Mouse (Mus musculus) liver, embryonic 15.5 days (tissue): ENCODE data around the gene Zmiz1. TPM values are rescaled to one million over a fixed set of nuclear protein-coding genes. Genes with fewer than 3 reads are reported as not detected.

Source experiments
- ATAC-seq: fragments of 200-750 bp; cut with Nextera tagmentation; 2 replicates; pipeline ENCODE4 v1.8.0; 2017; ENCODE audit warnings: moderate number of reproducible peaks, mild to moderate bottlenecking, moderate library complexity; ENCODE audit not compliant: insufficient read depth
- H3K27ac ChIP-seq: fragments of 300-500 bp; sonication (generic); replicated peaks from 2 replicates; pipeline ENCODE4 v1.5.1; 2015; ENCODE audit warnings: mild to moderate bottlenecking, inconsistent platforms
- H3K27me3 ChIP-seq: fragments of 300-500 bp; sonication (generic); 2 replicates; pipeline ENCODE4 v1.6.1; 2015; ENCODE audit warnings: mild to moderate bottlenecking, inconsistent platforms
- H3K36me3 ChIP-seq: fragments of 300-500 bp; sonication (generic); replicated peaks from 2 replicates; pipeline ENCODE4 v1.6.1; 2015; ENCODE audit warnings: moderate library complexity, mild to moderate bottlenecking, inconsistent platforms
- H3K4me1 ChIP-seq: fragments of 300-500 bp; sonication (generic); replicated peaks from 2 replicates; pipeline ENCODE4 v1.6.1; 2015; ENCODE audit warnings: inconsistent platforms
- H3K4me2 ChIP-seq: fragments of 300-500 bp; sonication (generic); 2 replicates; pipeline ENCODE4 v1.6.1; 2015; ENCODE audit warnings: moderate library complexity, mild to moderate bottlenecking, inconsistent platforms
- H3K4me3 ChIP-seq: fragments of 300-500 bp; sonication (generic); replicated peaks from 2 replicates; pipeline ENCODE4 v1.5.1; 2015; ENCODE audit warnings: mild to moderate bottlenecking, inconsistent platforms
- H3K9ac ChIP-seq: fragments of 300-500 bp; sonication (generic); 2 replicates; pipeline ENCODE4 v1.6.1; 2015; ENCODE audit warnings: moderate library complexity, mild to moderate bottlenecking, inconsistent platforms
- H3K9me3 ChIP-seq: fragments of 300-500 bp; sonication (generic); replicated peaks from 2 replicates; pipeline ENCODE4 v1.6.1; 2016; ENCODE audit warnings: inconsistent platforms
- WGBS: fragments of 180-500 bp; shearing (Covaris S2); methylation state at CpG from one replicate; pipeline ENCODE4 v1.1.7; 2015; ENCODE audit warnings: mixed read lengths; ENCODE audit not compliant: insufficient replicate concordance; 5-methylcytosine and 5-hydroxymethylcytosine counted together
- polyA plus RNA-seq: library from polyadenylated mRNA; unstranded; fragments of >200 nt; fragmentation: Nextera tagmentation; extraction: Ambion mirVana; gene quantifications from 2 replicates; pipeline ENCODE4 v1.2.1, GENCODE M21; 2015

The Zmiz1 gene
- polyA plus RNA-seq, 1 experiment from 2014 or later, result 4.3 TPM

DNA sequence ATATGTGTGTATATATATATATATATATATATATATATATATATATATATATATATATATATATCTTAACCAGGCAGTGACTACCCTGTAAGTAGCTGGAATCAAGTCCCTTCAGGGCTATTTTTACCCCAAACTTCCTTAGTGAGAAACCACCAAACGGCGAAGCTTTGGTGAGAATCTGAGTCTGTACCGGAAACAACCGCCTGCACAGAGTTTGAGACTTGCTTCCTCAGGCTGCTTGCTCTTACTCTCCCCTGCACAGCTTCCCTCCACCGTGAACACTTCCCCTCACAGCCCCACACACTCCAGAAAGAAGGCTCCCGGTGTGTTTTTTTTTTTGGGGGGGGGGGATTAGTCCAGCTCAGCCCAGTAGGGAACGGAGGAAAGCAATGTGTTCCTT, 150.4 kb downstream of the Zmiz1 start:
- Histone ChIP-seq H3K9ac (no peak overlapping the region), H3K4me3 (no peak overlapping the region), H3K27me3 (peaks cover 47% of the 10 kb centered on the region), H3K4me1 (peaks cover 58% of the 10 kb centered on the region), H3K4me2 (no peak overlapping the region), H3K27ac (no peak overlapping the region), H3K9me3 (no peaks in the 10 kb centered on the region), H3K36me3 (no peaks in the 10 kb centered on the region)
- no peak for ATAC-seq
- 27% methylated on average over 7 of the region's 7 CpGs for WGBS

DNA sequence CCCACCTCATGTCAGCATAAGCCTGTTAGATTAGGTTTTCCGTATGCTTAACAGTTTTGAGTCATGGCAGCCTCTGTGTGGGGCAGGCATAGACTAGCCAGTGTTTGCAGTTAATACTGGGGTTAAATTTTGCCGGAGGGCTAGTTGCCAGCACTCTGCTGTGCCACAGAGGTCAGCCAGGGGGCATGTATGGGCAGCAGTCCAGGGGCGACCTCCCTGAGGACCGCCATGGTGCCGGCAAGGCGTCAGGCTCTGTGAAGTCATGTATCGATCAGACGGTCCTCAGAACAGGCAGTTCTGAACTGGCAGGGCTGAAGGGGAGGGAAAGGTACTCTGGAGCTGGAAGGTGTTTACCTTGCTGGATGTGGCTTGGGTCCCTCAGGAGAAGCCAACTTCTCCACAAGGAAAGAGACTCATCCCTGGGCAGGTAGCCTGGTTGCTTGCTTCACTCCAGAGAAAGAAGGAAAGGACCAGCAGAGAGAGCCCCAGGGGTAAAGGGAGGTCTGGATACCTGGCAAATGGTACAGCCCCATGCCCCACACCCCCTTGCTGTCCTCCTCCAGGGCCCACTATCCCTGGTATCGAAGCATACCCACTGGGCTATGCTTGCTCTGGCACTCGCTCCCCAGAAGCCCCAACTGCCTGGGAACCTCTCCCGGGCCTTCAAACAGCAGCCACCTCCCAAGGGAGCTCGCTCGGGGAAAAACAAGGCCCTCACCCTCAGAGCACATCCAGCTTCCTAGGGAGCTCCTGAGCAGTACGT, 151.6 kb downstream of the Zmiz1 start:
- Histone ChIP-seq H3K27ac (no peak overlapping the region), H3K4me2 (no peak overlapping the region)
- 69% methylated on average over 14 of the region's 14 CpGs for WGBS

DNA sequence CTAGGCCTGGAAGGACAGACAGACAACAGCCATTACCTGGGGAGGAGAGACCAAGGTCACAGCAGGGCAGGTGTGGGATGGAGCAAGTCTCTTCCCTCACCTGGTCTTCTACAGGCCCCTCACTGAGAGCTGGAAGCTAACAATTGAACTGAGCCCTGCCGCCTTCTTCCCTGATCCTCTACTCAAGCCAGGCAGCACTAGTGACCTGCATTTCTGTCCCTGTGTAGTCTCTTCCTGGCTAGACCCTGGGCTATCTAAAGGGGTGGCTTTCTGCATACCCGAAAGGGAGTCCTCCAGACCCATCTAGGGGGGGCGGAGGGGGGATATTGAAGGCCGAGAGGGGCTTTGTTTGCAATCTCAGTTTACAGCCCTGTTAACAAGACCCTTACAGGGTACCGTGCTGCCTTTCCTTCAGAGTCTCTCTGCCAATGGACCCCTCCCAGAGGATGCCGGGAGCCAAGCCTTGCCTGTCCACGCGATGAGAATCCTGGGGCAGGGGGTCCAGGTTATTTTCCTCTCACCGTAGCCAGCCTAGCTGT, 152.2 kb downstream of the Zmiz1 start:
- Histone ChIP-seq H3K27ac (no peak overlapping the region), H3K4me2 (no peak overlapping the region), H3K36me3 (no peaks in the 10 kb centered on the region), H3K4me3 (no peak overlapping the region), H3K4me1 (peaks cover 63% of the 10 kb centered on the region), H3K9ac (no peak overlapping the region), H3K27me3 (peaks cover 36% of the 10 kb centered on the region), H3K9me3 (no peaks in the 10 kb centered on the region)
- ATAC-seq, result no peak
- 69% methylated on average over 9 of the region's 9 CpGs for WGBS

More for the DNA sequence above, 151.6 kb downstream of the Zmiz1 start:
- Histone ChIP-seq H3K27me3 (peaks cover 43% of the 10 kb centered on the region), H3K36me3 (no peaks in the 10 kb centered on the region), H3K9me3 (no peaks in the 10 kb centered on the region), H3K9ac (no peak overlapping the region), H3K4me1 (peaks cover 67% of the 10 kb centered on the region), H3K4me3 (no peak overlapping the region)
- no peak for ATAC-seq

DNA sequence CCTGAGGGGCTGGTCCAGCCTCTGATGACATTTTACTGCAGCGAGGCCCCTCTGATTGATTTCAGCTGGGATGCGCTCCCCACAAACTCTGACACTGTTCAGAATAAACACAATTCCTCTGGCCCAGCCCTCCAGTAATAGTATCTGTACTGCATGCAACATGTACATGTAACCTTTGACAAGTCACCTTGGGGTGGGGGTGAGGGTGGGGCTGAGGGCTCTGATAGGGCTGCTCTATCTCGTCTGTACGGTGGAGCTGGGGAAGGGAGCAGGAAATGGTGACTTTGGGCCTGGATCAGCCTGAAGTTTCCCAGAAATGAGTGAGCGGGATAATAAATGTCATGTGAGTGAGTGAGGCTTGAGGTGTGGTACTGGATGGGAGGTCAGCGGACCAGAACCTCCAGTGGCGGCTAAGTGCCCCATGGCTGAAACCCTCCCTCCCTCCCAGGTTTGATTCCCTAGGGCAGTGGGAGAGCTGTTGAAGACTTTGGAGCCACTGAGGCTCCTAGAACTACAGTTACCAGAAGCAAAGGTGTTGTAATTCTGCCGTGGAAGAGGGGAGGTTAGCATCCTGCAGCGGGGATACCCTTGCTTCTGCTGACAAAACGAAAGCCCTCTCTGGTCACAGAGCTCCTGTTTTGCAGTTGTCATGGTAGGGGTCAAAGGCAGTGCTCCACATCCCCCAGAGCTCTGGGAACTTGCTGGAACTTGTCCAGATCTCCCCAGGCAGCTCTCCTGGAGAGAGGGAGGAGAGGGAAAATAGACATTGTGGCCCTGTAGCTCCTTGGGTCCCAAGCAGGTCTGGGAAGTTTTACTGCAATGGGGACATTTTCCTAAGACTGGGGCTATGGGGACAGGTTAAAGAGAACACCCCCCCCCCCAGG, 153.1 kb downstream of the Zmiz1 start:
- H3K4me3 ChIP-seq, result no peak overlapping the region
- no peak for ATAC-seq
- H3K9ac ChIP-seq, result no peak overlapping the region
- H3K36me3 ChIP-seq, result no peaks in the 10 kb centered on the region
- peaks cover 28% of the 10 kb centered on the region for H3K27me3 ChIP-seq
- WGBS, result 59% methylated on average over 10 of the region's 10 CpGs
- H3K9me3 ChIP-seq, result no peaks in the 10 kb centered on the region
- H3K4me1 ChIP-seq, result peaks cover 55% of the 10 kb centered on the region
- H3K4me2 ChIP-seq, result no peak overlapping the region
- H3K27ac ChIP-seq, result no peak overlapping the region

DNA sequence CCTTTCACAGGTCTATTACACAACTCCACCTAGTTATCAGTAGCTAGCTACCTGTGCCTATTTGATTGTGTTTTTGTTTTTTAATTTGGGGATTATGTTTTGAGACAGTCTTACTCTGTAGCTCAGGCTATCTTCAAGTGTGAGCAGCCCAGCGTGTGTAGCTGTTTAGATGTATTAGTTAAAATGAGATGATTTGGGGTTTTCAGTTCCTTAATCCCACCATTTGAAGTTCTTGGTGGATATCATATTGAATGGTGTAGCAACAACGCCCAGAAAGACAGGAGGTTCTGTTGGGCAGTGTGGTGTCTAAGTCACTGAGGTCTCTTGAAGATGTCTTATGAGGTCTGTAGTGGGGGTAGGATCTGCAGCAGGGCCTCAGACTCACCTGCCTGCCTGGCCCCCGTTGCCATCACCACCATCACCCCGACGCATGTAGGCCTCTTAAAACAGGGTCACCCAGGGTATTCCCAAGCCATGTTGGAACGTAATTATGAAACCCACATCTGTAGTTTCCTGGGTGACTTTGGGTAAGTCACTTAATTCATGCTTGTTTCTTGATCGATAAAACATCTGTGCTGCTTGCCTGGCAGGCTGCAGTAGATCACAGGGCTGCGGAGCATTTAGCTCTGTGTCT, 155.1 kb downstream of the Zmiz1 start:
- 60% methylated on average over 8 of the region's 8 CpGs for WGBS
- no peaks in the 10 kb centered on the region for H3K36me3 ChIP-seq

DNA sequence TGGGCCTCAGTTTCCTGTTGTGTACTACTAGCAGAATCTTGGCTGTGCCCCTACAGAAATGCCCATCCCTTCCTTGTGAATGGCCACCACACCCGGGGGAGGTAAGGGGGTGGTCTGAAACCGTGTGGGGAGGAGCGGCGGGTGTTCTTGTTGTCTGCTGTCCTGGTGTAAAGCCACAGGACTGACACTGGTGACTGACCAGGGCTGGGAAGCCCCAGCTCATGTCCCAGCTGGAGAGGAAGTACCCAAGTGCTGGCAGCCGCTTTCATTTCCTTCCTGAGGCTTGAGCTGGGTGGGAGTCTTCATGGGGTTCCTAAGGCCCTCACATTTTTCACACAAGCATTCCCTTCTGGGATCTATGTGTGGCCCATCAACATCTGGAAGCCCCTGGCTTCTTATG, 155.7 kb downstream of the Zmiz1 start:
- peak; percentile 47; the same call in 1 of the 2 replicates for ATAC-seq
- Histone ChIP-seq H3K9ac (no peak overlapping the region), H3K4me3 (no peak overlapping the region), H3K27ac (no peak overlapping the region), H3K4me1 (peaks cover 46% of the 10 kb centered on the region), H3K9me3 (no peaks in the 10 kb centered on the region), H3K27me3 (peaks cover 4% of the 10 kb centered on the region; the same call in 1 of the 2 replicates), H3K4me2 (no peak overlapping the region), H3K36me3 (no peaks in the 10 kb centered on the region)
- 18% methylated on average over 5 of the region's 5 CpGs for WGBS

More for the DNA sequence above, 155.1 kb downstream of the Zmiz1 start:
- H3K27me3 ChIP-seq, result peaks cover 8% of the 10 kb centered on the region
- H3K27ac ChIP-seq, result no peak overlapping the region
- peaks cover 46% of the 10 kb centered on the region for H3K4me1 ChIP-seq
- no peak overlapping the region for H3K4me3 ChIP-seq
- H3K4me2 ChIP-seq, result no peak overlapping the region
- H3K9ac ChIP-seq, result no peak overlapping the region
- no peaks in the 10 kb centered on the region for H3K9me3 ChIP-seq
- ATAC-seq, result no peak

DNA sequence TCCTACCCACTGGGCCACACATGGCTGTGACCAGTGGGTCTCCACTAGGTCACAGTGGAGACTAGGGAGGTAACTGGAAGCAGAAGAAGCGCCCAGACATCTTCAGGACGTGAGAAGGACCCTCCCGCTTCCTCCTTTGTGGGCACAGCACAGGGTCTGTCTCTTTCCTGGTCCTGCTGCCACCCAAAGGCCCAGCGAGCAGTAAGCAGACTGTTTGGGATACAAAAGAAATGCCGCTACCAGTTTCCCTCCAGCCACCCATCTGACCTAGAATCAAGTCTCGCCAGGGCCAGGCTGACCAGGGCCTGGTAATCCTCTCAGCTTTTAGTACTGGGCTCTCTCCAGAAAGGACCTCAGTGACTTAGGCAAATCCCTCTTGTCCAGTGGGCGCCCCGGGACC, 156.6 kb downstream of the Zmiz1 start:
- ATAC-seq, result no peak
- Histone ChIP-seq H3K27ac (no peak overlapping the region), H3K9ac (no peak overlapping the region), H3K4me1 (peaks cover 39% of the 10 kb centered on the region), H3K27me3 (no peaks in the 10 kb centered on the region), H3K36me3 (no peaks in the 10 kb centered on the region), H3K9me3 (no peaks in the 10 kb centered on the region), H3K4me3 (no peak overlapping the region), H3K4me2 (no peak overlapping the region)
- WGBS, result 71% methylated on average over 8 of the region's 8 CpGs

DNA sequence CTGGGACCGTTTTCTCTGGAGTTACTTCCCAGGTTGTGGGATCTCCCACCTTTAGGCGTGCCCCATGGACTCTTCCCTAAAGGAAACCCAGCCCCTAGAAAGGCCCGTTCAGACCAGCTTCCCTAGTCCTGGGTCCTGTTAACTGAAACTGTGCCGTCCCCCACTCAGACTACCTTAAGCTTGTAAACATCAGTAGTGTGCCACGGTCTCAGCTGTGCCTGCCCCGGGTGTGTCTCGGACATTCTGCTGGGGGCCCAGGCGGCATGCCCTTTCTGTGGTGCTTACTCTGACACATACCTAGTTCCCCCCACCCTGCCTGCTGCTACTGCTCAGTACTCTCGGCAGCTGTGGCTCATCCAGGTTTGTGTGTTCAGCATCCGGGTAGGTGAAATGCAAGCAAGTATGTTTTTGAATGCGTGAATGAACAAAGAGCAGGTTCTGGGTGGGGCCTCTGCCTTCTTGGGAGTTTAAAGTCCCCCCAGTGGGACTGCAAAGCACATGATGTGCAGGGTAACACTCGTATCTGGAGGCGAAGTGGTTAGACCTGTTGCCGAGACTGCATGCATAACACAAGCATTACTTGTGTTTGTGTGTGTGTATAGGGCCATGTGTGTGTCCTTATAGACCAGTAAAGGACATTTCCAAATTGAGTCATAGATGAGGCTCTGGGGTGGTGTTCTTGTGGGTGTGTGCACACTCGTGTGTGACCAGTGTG, 157.2 kb downstream of the Zmiz1 start:
- Histone ChIP-seq H3K9me3 (no peaks in the 10 kb centered on the region), H3K4me1 (peaks cover 34% of the 10 kb centered on the region), H3K4me3 (no peak overlapping the region), H3K27ac (no peak overlapping the region), H3K36me3 (no peaks in the 10 kb centered on the region), H3K4me2 (no peak overlapping the region), H3K9ac (no peak overlapping the region), H3K27me3 (no peaks in the 10 kb centered on the region)
- no peak for ATAC-seq
- WGBS, result 67% methylated on average over 15 of the region's 15 CpGs

DNA sequence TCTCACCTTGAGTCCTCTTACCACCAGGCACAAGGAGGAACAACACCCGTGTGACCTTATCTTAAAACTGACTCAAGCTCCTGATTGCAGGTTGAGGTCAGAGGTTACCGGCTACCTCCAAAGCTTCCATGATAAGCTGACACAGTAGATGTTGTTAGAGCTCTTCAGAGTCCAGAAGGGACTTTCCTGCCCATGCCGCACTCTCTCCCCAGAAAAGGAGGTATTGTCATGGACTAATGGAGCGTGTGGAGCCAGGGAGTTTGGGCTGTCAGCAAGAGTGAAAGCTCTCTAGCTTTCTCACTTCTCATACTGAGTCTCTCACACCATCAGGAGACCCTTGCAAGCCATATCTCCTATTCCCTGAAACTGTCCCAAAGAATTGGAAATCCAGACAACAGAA, 158.3 kb downstream of the Zmiz1 start:
- no peak for ATAC-seq
- H3K36me3 ChIP-seq, result no peaks in the 10 kb centered on the region

DNA sequence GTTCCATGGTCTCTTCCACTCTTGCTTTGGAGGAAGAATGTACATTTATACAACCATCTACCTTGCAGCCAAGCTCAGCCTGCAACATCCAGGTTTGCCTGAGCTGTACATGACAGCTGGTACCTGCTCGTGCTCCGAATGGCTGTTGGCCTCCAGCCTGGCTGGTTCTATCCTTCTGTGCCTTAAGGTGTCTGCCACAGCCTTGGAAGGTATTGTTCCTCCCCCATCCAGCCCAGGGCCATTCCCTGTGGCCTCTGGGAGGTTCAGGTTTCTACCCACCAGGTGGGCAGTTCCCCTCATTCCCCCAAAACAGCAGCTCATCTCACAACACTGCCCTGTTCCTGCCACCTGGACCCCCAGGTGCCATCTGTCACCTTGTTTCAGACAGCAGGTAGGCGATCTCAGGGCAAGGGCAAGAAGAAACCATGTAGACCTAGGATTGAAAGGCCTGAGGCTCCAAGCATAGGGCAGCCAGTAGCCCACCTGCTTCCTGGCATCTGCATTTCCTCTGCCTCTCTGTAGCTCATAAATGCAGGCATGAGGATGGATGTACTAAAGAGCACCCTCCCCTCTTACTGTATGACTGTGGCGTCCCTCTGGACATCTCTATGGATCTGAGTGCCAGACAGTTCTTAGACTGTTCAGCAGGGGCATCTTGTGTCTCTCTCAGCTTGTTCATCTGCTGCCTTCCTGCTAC, 160.2 kb downstream of the Zmiz1 start:
- H3K4me1 ChIP-seq, result 0 out of 2 replicates have a peak, but pooled peaks cover 14% of the 10 kb centered on the region
- no peaks in the 10 kb centered on the region for H3K9me3 ChIP-seq
- 65% methylated on average over 4 of the region's 4 CpGs for WGBS
- no peak overlapping the region for H3K27ac ChIP-seq
- no peaks in the 10 kb centered on the region for H3K27me3 ChIP-seq
- no peak overlapping the region for H3K9ac ChIP-seq
- ATAC-seq, result no peak
- no peak overlapping the region for H3K4me2 ChIP-seq
- 0 out of 2 replicates have a peak, but pooled peaks cover under 1% of the 10 kb centered on the region for H3K36me3 ChIP-seq
- no peak overlapping the region for H3K4me3 ChIP-seq

More for the DNA sequence above, 158.3 kb downstream of the Zmiz1 start:
- Histone ChIP-seq H3K4me3 (no peak overlapping the region), H3K27me3 (no peaks in the 10 kb centered on the region), H3K9ac (no peak overlapping the region), H3K4me2 (no peak overlapping the region), H3K4me1 (peaks cover 23% of the 10 kb centered on the region), H3K9me3 (no peaks in the 10 kb centered on the region), H3K27ac (no peak overlapping the region)
- WGBS, result 56% methylated on average over 4 of the region's 4 CpGs
